Mouse (Mus musculus) small intestine, adult 2 months (tissue): ENCODE measurements around the gene Wdfy3. TPM values are rescaled to one million over a fixed set of nuclear protein-coding genes. Genes with fewer than 3 reads are reported as not detected.

Experiments
- H3K27ac ChIP-seq: fragments of 200-500 bp; 2 replicates; pipeline ENCODE4 v1.5.1; 2012; ENCODE audit warnings: low read depth, low read length, control low read depth, inconsistent platforms; ENCODE audit not compliant: insufficient read depth
- H3K27me3 ChIP-seq: fragments of 200-500 bp; 2 replicates; pipeline ENCODE4 v1.6.1; 2012; ENCODE audit warnings: mild to moderate bottlenecking, moderate library complexity, low read length, inconsistent platforms; ENCODE audit not compliant: control insufficient read depth, insufficient read depth
- H3K36me3 ChIP-seq: fragments of 200-500 bp; 2 replicates; pipeline ENCODE4 v1.6.1; 2012; ENCODE audit warnings: mild to moderate bottlenecking, low read length, control low read depth, inconsistent platforms; ENCODE audit not compliant: control insufficient read depth, insufficient read depth
- H3K4me1 ChIP-seq: fragments of 200-500 bp; 2 replicates; pipeline ENCODE4 v1.6.1; 2012; ENCODE audit warnings: low read length, inconsistent platforms, mixed read lengths; ENCODE audit not compliant: control insufficient read depth, insufficient read depth, insufficient read length
- H3K4me3 ChIP-seq: fragments of 200-500 bp; 2 replicates; pipeline ENCODE4 v1.5.1; 2012; ENCODE audit warnings: low read depth, mild to moderate bottlenecking, control low read depth, inconsistent platforms, low read length, moderate library complexity
- CTCF ChIP-seq: fragments of 200-500 bp; IDR thresholded peaks from 2 replicates; pipeline ENCODE4 v1.5.1; 2012; ENCODE audit warnings: low read depth, mild to moderate bottlenecking, control low read depth, inconsistent platforms, low read length, moderate library complexity, mixed read lengths; ENCODE audit not compliant: insufficient replicate concordance, insufficient read length; ENCODE audit errors: extremely low read depth
- POLR2A ChIP-seq: fragments of 200-500 bp; IDR thresholded peaks from 2 replicates; pipeline ENCODE4 v1.6.1; 2012; ENCODE audit warnings: low read depth, mild to moderate bottlenecking, control low read depth, inconsistent platforms, low read length, moderate library complexity
- WGBS: fragments of 180-500 bp; shearing (Covaris S2); methylation state at CpG from one replicate; pipeline ENCODE4 v1.1.7; 2018; 5-methylcytosine and 5-hydroxymethylcytosine counted together
- polyA plus RNA-seq: library from polyadenylated mRNA; depleted of rRNA; stranded (reverse); fragments of >200 nt; gene quantifications from 2 replicates; pipeline ENCODE4 v1.2.3, GENCODE M21; 2012

Gene Wdfy3
- polyA plus RNA-seq, 1 experiment = 11.3 TPM

GRCm38 (mm10) chr5:101967832-101968152, 101.9 kb downstream of the Wdfy3 start:
- peaks cover 5% of the 10 kb centered on the region; the same call in 1 of the 2 replicates for H3K4me1 ChIP-seq
- peak overlapping the region; percentile 85 for H3K27ac ChIP-seq
- TF ChIP-seq CTCF (no peak), POLR2A (no peak)
- H3K36me3 ChIP-seq = peaks cover under 1% of the 10 kb centered on the region; the same call in 1 of the 2 replicates
- H3K27me3 ChIP-seq = no peaks in the 10 kb centered on the region
- H3K4me3 ChIP-seq = peak overlapping the region; percentile 51
- WGBS = 26% methylated on average over 2 of the region's 2 CpGs

GRCm38 (mm10) chr5:101962824-101963223, 106.9 kb downstream of the Wdfy3 start:
- no peak for TF ChIP-seq CTCF
- TF ChIP-seq POLR2A = no peak
- Histone ChIP-seq H3K4me3 (no peak overlapping the region), H3K36me3 (peaks cover 16% of the 10 kb centered on the region), H3K27ac (no peak overlapping the region), H3K27me3 (no peaks in the 10 kb centered on the region), H3K4me1 (peaks cover 4% of the 10 kb centered on the region; the same call in 1 of the 2 replicates)
- 84% methylated on average over 4 of the region's 4 CpGs for WGBS

GRCm38 (mm10) chr5:101959369-101959768, 110.4 kb downstream of the Wdfy3 start:
- Histone ChIP-seq H3K27me3 (no peaks in the 10 kb centered on the region), H3K36me3 (peaks cover 19% of the 10 kb centered on the region), H3K4me1 (no peaks in the 10 kb centered on the region), H3K4me3 (no peak overlapping the region), H3K27ac (no peak overlapping the region)
- 95% methylated on average over 13 of the region's 13 CpGs for WGBS
- TF ChIP-seq POLR2A (no peak), CTCF (no peak)

GRCm38 (mm10) chr5:101958941-101959340, 110.8 kb downstream of the Wdfy3 start:
- TF ChIP-seq POLR2A (no peak), CTCF (no peak)
- Histone ChIP-seq H3K27me3 (no peaks in the 10 kb centered on the region), H3K4me3 (no peak overlapping the region), H3K4me1 (no peaks in the 10 kb centered on the region), H3K36me3 (peaks cover 19% of the 10 kb centered on the region), H3K27ac (no peak overlapping the region)
- WGBS = 93% methylated on average over 4 of the region's 4 CpGs

- no peak overlapping the region for H3K4me3 ChIP-seq
- TF ChIP-seq POLR2A = no peak
- no peak for TF ChIP-seq CTCF
- no peaks in the 10 kb centered on the region for H3K4me1 ChIP-seq
- WGBS = 83% methylated on average over 8 of the region's 8 CpGs
- no peaks in the 10 kb centered on the region for H3K27me3 ChIP-seq
- no peak overlapping the region for H3K27ac ChIP-seq
- H3K36me3 ChIP-seq = peaks cover 17% of the 10 kb centered on the region
Measured at GRCm38 (mm10) chr5:101957419-101957818, 112.3 kb downstream of the Wdfy3 start.

GRCm38 (mm10) chr5:101954393-101955340, 115.1 kb downstream of the Wdfy3 start:
- H3K27ac ChIP-seq = no peak overlapping the region
- H3K36me3 ChIP-seq = peaks cover 14% of the 10 kb centered on the region
- H3K27me3 ChIP-seq = no peaks in the 10 kb centered on the region
- 76% methylated on average over 16 of the region's 16 CpGs for WGBS
- H3K4me3 ChIP-seq = no peak overlapping the region
- TF ChIP-seq CTCF (no peak), POLR2A (no peak)
- no peaks in the 10 kb centered on the region for H3K4me1 ChIP-seq

- no peak for TF ChIP-seq POLR2A
- no peak for TF ChIP-seq CTCF
- WGBS = 78% methylated on average over 1 of the region's 1 CpGs
- Histone ChIP-seq H3K4me3 (no peak overlapping the region), H3K4me1 (no peaks in the 10 kb centered on the region), H3K27ac (no peak overlapping the region), H3K27me3 (no peaks in the 10 kb centered on the region), H3K36me3 (peaks cover 19% of the 10 kb centered on the region)
Measured at GRCm38 (mm10) chr5:101951918-101952317, 117.8 kb downstream of the Wdfy3 start.
